Mouse (Mus musculus): ENCODE results near the gene Ms4a4d.

GRCm38 (mm10) chr19:11554726-11555125 lies 18.1 kb downstream of the Ms4a4d start:
- TF ChIP-seq POLR2A (IDR thresholded peaks at IDR 0.05; ENCODE audit: control insufficient read depth, low read depth, low read length) (no peak), CTCF (IDR thresholded peaks at IDR 0.05; ENCODE audit: control insufficient read depth, insufficient read depth, insufficient replicate concordance, low read depth, low read length) (no peak)
